Mouse (Mus musculus): ENCODE data around the gene Hal. TPM values are rescaled to one million over a fixed set of nuclear protein-coding genes. Genes with fewer than 3 reads are reported as not detected.

The Hal gene
- total and polyA plus RNA-seq, 3 experiments, result 0.76 TPM; not detected in 2

- Histone ChIP-seq H3K79me2 (replicated peaks; ENCODE audit: control insufficient read depth, extremely low read depth, insufficient read depth, poor library complexity, severe bottlenecking) (peaks cover 35% of the 10 kb centered on the region), H3K4me2 (ENCODE audit: insufficient read depth, low read depth, poor library complexity, severe bottlenecking) (no peak overlapping the region), H3K9ac (ENCODE audit: insufficient read depth, low read depth) (no peak overlapping the region), H3K9me3 (replicated peaks; ENCODE audit: low read length) (no peaks in the 10 kb centered on the region), H3K4me1 (ENCODE audit: control insufficient read depth in 1 of 2, insufficient read depth in 2 of 2) (peaks cover 6 to 27% of the 10 kb centered on the region in 2 experiments), H3K4me3 (replicated peaks in 1 of 3; ENCODE audit: low read depth in 2 of 3, low read length in 2 of 3, poor library complexity in 1 of 3) (no peak overlapping the region), H3K36me3 (replicated peaks in 1 of 2; ENCODE audit: control insufficient read depth in 1 of 2, insufficient read depth in 1 of 2, low read length in 1 of 2) (peaks cover 38 to 83% of the 10 kb centered on the region in 2 experiments), H3K27ac (ENCODE audit: insufficient read depth, low read depth) (no peak overlapping the region), H3K27me3 (replicated peaks) (no peaks in the 10 kb centered on the region)
- in situ Hi-C loops (cut with MboI; ENCODE audit: low pct_ligation_motif_present, low pct_unique_long_range_greater_than_20kb, low sequenced_read_pairs), result no loop called here
- TF ChIP-seq POLR2A (IDR thresholded peaks at IDR 0.05; ENCODE audit: low read depth, low read length), result no peak
- TF ChIP-seq MEF2A (IDR thresholded peaks at IDR 0.05; ENCODE audit: borderline replicate concordance, low read depth, low read length), result no peak
- TF ChIP-seq IRF4 (IDR thresholded peaks at IDR 0.05; ENCODE audit: low read depth, low read length), result no peak
- TF ChIP-seq TBP (conservative IDR thresholded peaks at IDR 0.05; ENCODE audit: low read depth, low read length), result no peak
- TF ChIP-seq NELFE (IDR thresholded peaks at IDR 0.05; ENCODE audit: low read depth, low read length), result no peak
- TF ChIP-seq ELF1 (IDR thresholded peaks at IDR 0.05; ENCODE audit: low read depth, low read length), result no peak
- no peak for TF ChIP-seq MAZ (IDR thresholded peaks at IDR 0.05; ENCODE audit: low read depth, low read length)
- no peak for TF ChIP-seq CHD2 (IDR thresholded peaks at IDR 0.05; ENCODE audit: low read length)
- TF ChIP-seq CHD1 (IDR thresholded peaks at IDR 0.05; ENCODE audit: low read depth, low read length), result no peak
- dilution Hi-C loops (cut with MboI; ENCODE audit: extremely low pct_ligation_motif_present, extremely low pct_unique_long_range_greater_than_20kb, low sequenced_read_pairs), result no loop called here
- no peak for DNase-seq (ENCODE audit: extremely low read depth)
Measured at GRCm38 (mm10) chr10:93460106-93460505, 28.5 kb upstream of the Hal start.

- in situ Hi-C loops (cut with MboI; ENCODE audit: low pct_ligation_motif_present, low pct_unique_long_range_greater_than_20kb, low sequenced_read_pairs), result no loop called here
- H3K4me2 ChIP-seq (ENCODE audit: insufficient read depth, low read depth, poor library complexity, severe bottlenecking), result no peak overlapping the region
- H3K36me3 ChIP-seq (replicated peaks in 1 of 2; ENCODE audit: control insufficient read depth in 1 of 2, insufficient read depth in 1 of 2, low read length in 1 of 2), result peaks cover 47 to 99% of the 10 kb centered on the region in 2 experiments
- no peak overlapping the region for H3K9ac ChIP-seq (ENCODE audit: insufficient read depth, low read depth)
- no peak for DNase-seq (ENCODE audit: extremely low read depth)
- H3K9me3 ChIP-seq (replicated peaks; ENCODE audit: low read length), result no peaks in the 10 kb centered on the region
- TF ChIP-seq CHD1 (IDR thresholded peaks at IDR 0.05; ENCODE audit: low read depth, low read length) (no peak), GABPA (IDR thresholded peaks at IDR 0.05; ENCODE audit: insufficient replicate concordance, low read depth, low read length) (no peak), MYC (IDR thresholded peaks at IDR 0.05; ENCODE audit: low read depth, low read length) (no peak), RCOR1 (conservative IDR thresholded peaks at IDR 0.05; ENCODE audit: low read depth, low read length) (no peak), POLR2A (IDR thresholded peaks at IDR 0.05; ENCODE audit: low read depth, low read length) (no peak), USF2 (conservative IDR thresholded peaks at IDR 0.05; ENCODE audit: low read depth, low read length) (no peak), MAFK (IDR thresholded peaks at IDR 0.05; ENCODE audit: insufficient replicate concordance, low read length) (no peak), ZC3H11A (IDR thresholded peaks at IDR 0.05; ENCODE audit: low read depth, low read length) (no peak), IRF4 (IDR thresholded peaks at IDR 0.05; ENCODE audit: low read depth, low read length) (no peak), NELFE (IDR thresholded peaks at IDR 0.05; ENCODE audit: low read depth, low read length) (no peak), SIN3A (IDR thresholded peaks at IDR 0.05; ENCODE audit: low read length) (no peak), ETS1 (conservative IDR thresholded peaks at IDR 0.05; ENCODE audit: low read depth, low read length) (no peak), TCF12 (IDR thresholded peaks at IDR 0.05; ENCODE audit: low read depth, low read length) (no peak), CTCF (conservative IDR thresholded peaks at IDR 0.05 in 1 of 2, IDR thresholded peaks at IDR 0.05 in 1 of 2; ENCODE audit: low read depth in 2 of 2, low read length in 2 of 2) (no peak), MAX (IDR thresholded peaks at IDR 0.05; ENCODE audit: low read length) (no peak), ZNF384 (IDR thresholded peaks at IDR 0.05; ENCODE audit: low read depth, low read length) (no peak), KAT2A (IDR thresholded peaks at IDR 0.05; ENCODE audit: insufficient replicate concordance, low read length) (no peak), E2F4 (IDR thresholded peaks at IDR 0.05; ENCODE audit: insufficient replicate concordance, low read depth, low read length) (no peak)
- no peak overlapping the region for H3K27ac ChIP-seq (ENCODE audit: insufficient read depth, low read depth)
- H3K27me3 ChIP-seq (replicated peaks), result no peaks in the 10 kb centered on the region
- H3K79me2 ChIP-seq (replicated peaks; ENCODE audit: control insufficient read depth, extremely low read depth, insufficient read depth, poor library complexity, severe bottlenecking), result peaks cover 11% of the 10 kb centered on the region
- dilution Hi-C loops (cut with MboI; ENCODE audit: extremely low pct_ligation_motif_present, extremely low pct_unique_long_range_greater_than_20kb, low sequenced_read_pairs), result no loop called here
- H3K4me3 ChIP-seq (replicated peaks in 1 of 3; ENCODE audit: low read depth in 2 of 3, low read length in 2 of 3, poor library complexity in 1 of 3), result no peak overlapping the region
- 0 out of 4 replicates have a peak, but pooled peaks cover 0 to 4% of the 10 kb centered on the region in 2 experiments for H3K4me1 ChIP-seq (ENCODE audit: control insufficient read depth in 1 of 2, insufficient read depth in 2 of 2)
Measured at GRCm38 (mm10) chr10:93462692-93463382, 25.7 kb upstream of the Hal start.

Measured in CH12.LX (cell line).